In the genomic region with DNA sequence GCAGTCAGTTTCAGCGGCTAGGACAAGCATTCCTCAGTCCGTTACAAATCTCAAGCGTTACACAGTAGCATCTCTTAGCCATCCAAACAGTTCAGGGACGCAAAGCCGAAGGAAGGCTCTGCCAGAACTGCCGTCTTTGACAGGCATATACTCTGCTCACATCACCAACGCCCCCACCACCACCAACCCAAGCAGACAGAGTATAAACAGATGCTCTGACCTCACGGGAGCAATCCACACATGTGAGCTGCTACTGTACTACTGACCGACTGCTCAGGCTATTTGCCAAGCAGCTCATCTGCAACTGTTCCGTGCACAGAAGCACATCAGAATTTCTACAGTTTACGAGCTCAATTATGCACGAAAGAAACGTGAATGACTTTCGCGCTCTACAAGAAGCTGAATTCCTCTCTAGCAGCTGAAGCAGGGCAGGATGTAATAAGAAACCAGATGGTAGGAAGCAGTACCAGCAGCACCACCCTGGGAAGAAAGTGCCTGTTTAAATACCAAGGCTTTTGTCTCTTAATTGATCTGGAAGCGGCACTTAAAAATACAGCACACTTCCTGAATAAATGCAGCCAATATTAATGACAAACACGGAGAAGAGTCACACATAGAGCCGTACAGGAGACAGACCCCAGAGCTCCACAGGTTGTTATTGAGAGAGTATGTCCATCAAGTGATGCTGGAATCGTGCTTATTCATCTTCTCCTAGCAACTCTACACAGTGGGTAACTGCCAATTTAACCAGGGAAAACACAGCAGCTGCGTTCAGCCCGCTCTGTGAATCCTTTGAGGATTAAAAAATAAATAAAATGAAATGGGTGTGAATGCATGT, we compare ENCODE assay signal across 9 mouse cellular contexts. TPM values are rescaled to one million over a fixed set of nuclear protein-coding genes. Genes with fewer than 3 reads are reported as not detected.
A peak's percentile ranks its signal among the peaks of the same experiment; 100 is the strongest.
DNase-seq lines count a peak whose midpoint lies in the region; ATAC-seq lines count a peak whose summit lies in the region.
"Had no signal": no experiment of that assay in that cellular context is flagged by ENCODE, and none has a peak within 500 bp of the region (broad histone marks: within the 10 kb centered on the region; RNA-seq: fewer than 3 reads in every experiment).

A gene (minus strand): TSS at position 598 of the 838 bp plus-strand sequence.

- H3K9me3 ChIP-seq in liver, embryonic 13.5 days (replicated peaks): no peaks in the 10 kb centered on the region

- ATAC-seq in cerebellum, adult (ENCODE audit: insufficient number of reproducible peaks, low FRiP score, low TSS enrichment): peak; percentile 45; the same call in 1 of the 2 replicates
- no peak for ATAC-seq in liver, embryonic 13.5 days (ENCODE audit: low read depth)

- no peaks in the 10 kb centered on the region for H3K4me1 ChIP-seq in liver, embryonic 13.5 days (replicated peaks)

- peak within 1 kb of the TSS; percentile 21 for H3K4me2 ChIP-seq in liver, embryonic 13.5 days

- no peaks in the 10 kb centered on the region for H3K27me3 ChIP-seq in liver, embryonic 13.5 days

- H3K4me3 ChIP-seq in liver, embryonic 13.5 days (replicated peaks): no peak within 1 kb of the TSS; the same call in 1 of the 2 replicates
- H3K4me3 ChIP-seq: erythroblast, embryonic 14.5 days had no signal

- no peak within 1 kb of the TSS for H3K9ac ChIP-seq in liver, embryonic 13.5 days

- no peak within 1 kb of the TSS for H3K27ac ChIP-seq in liver, embryonic 13.5 days

- WGBS in liver, embryonic 13.5 days (ENCODE audit: insufficient replicate concordance): 36% methylated on average over 21 of the region's 21 CpGs

- H3K36me3 ChIP-seq in liver, embryonic 13.5 days: no peaks in the 10 kb centered on the region

- DNase-seq in cerebellum, adult 11-12 months: no peak
- no peak for DNase-seq in adrenal gland, postnatal 4 days (ENCODE audit: low spot score in 2 of 2)
- peak; percentile 33 to 60 for DNase-seq in frontal cortex, adult 2 months (ENCODE audit: extremely low spot score in 1 of 2, low spot score in 1 of 2)
- peak; percentile 2 for DNase-seq in kidney, postnatal 14 days
- DNase-seq in liver, embryonic 13.5 days: no peak
- DNase-seq in right cerebral cortex, postnatal 36 days (ENCODE audit: low spot score in 2 of 2): peak; percentile 42 to 55
- DNase-seq in thymus, postnatal 0 days (ENCODE audit: low spot score): no peak

RNA-seq across cellular contexts. Expression of the gene that starts here (rescaled TPM):
- total RNA-seq in adrenal gland, postnatal 4 days (2021): 10 to 100 TPM; 16.3 to 18.7 TPM
- 62.9 and 86.1 TPM in 2 replicates for polyA plus RNA-seq in frontal cortex, adult 2 months (2012; rRNA removed)
- polyA plus RNA-seq in liver, embryonic 13.5 days (2015; fragmentation: Nextera tagmentation; extraction: Ambion mirVana): 5.1 and 5.2 TPM in 2 replicates
- polyA plus RNA-seq in thymus, postnatal 0 days (2015; fragmentation: Nextera tagmentation; extraction: Ambion mirVana): 0.55 and 0.92 TPM in 2 replicates
- polyA plus RNA-seq: erythroblast, embryonic 14.5 days had no signal

Comparison
In these comparisons a context has a peak if more than half of its experiments do, and no peak if none do; other contexts are left out.
1. RNA of the gene that starts here (polyA plus RNA-seq): 62.9 to 86.1 TPM in frontal cortex, adult 2 months; 5.1 to 5.2 TPM in liver, embryonic 13.5 days and 0.55 to 0.92 TPM in thymus, postnatal 0 days; every median in the first group is over 10 times any median in the second.
2. DNase-seq: peak in frontal cortex, adult 2 months (2 of 2), kidney, postnatal 14 days (single experiment) and right cerebral cortex, postnatal 36 days (2 of 2); none in cerebellum, adult 11-12 months (single experiment), adrenal gland, postnatal 4 days (0 of 2), liver, embryonic 13.5 days (single experiment) and thymus, postnatal 0 days (single experiment).